Mouse (Mus musculus): Measurements from ENCODE around the gene Gm48551.

DNA sequence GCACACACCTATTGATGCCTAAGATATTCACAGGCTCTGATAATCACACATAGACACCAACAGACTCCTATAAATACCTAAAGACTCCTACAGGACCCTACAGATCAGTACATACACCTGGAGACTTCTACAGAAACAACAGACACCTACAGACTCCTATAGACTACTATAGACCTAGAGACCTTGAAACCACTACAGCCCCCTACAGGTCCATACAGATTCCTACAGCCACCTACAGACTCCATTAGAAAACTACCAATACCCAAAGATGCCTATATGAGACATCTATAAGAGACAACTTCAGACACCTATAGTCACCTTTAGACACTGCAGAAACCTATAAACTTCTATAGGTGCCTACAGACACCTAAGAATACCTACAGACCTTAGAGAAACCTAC is 56.8 kb downstream of the Gm48551 start:
- TF ChIP-seq CTCF (IDR thresholded peaks at IDR 0.05; ENCODE audit: low read depth) = peak; percentile 69
- no peak for TF ChIP-seq EP300 (optimal IDR thresholded peaks at IDR 0.05)
